Mouse (Mus musculus): ENCODE measurements around the gene Minos1. TPM values are rescaled to one million over a fixed set of nuclear protein-coding genes. Genes with fewer than 3 reads are reported as not detected.

The Minos1 gene
- polyA plus RNA-seq, 1 experiment from 2014 or later, result 389 TPM

GRCm38 (mm10) chr4:139111421-139111820 is 19.5 kb downstream of the Minos1 start:
- no peak overlapping the region for H3K27ac ChIP-seq
- DNase-seq (ENCODE audit: extremely low spot score, low spot score), result no peak
- peaks cover 39% of the 10 kb centered on the region for H3K4me1 ChIP-seq
- no peak overlapping the region for H3K4me3 ChIP-seq
- no peaks in the 10 kb centered on the region for H3K9me3 ChIP-seq
- no peaks in the 10 kb centered on the region for H3K27me3 ChIP-seq (ENCODE audit: poor library complexity, severe bottlenecking)
- WGBS, result 63% methylated on average over 3 of the region's 3 CpGs
- H3K36me3 ChIP-seq (replicated peaks), result no peaks in the 10 kb centered on the region; the same call in 1 of the 2 replicates

- Histone ChIP-seq H3K27ac (no peak overlapping the region), H3K36me3 (replicated peaks) (no peaks in the 10 kb centered on the region; the same call in 1 of the 2 replicates), H3K9me3 (no peaks in the 10 kb centered on the region), H3K27me3 (ENCODE audit: poor library complexity, severe bottlenecking) (no peaks in the 10 kb centered on the region), H3K4me3 (no peak overlapping the region), H3K4me1 (peaks cover 34% of the 10 kb centered on the region)
- 83% methylated on average over 3 of the region's 3 CpGs for WGBS
- no peak for DNase-seq (ENCODE audit: extremely low spot score, low spot score)
Measured at GRCm38 (mm10) chr4:139110858-139111257, 20.1 kb downstream of the Minos1 start.

- Histone ChIP-seq H3K4me3 (no peak overlapping the region), H3K36me3 (replicated peaks) (peaks cover 38% of the 10 kb centered on the region), H3K9me3 (no peaks in the 10 kb centered on the region), H3K27me3 (ENCODE audit: poor library complexity, severe bottlenecking) (no peaks in the 10 kb centered on the region), H3K4me1 (peaks cover under 1% of the 10 kb centered on the region; the same call in 1 of the 2 replicates), H3K27ac (no peak overlapping the region)
- no peak for DNase-seq (ENCODE audit: extremely low spot score, low spot score)
- 97% methylated on average over 1 of the region's 1 CpGs for WGBS
Measured at GRCm38 (mm10) chr4:139105453-139105852, 25.5 kb downstream of the Minos1 start.

DNA sequence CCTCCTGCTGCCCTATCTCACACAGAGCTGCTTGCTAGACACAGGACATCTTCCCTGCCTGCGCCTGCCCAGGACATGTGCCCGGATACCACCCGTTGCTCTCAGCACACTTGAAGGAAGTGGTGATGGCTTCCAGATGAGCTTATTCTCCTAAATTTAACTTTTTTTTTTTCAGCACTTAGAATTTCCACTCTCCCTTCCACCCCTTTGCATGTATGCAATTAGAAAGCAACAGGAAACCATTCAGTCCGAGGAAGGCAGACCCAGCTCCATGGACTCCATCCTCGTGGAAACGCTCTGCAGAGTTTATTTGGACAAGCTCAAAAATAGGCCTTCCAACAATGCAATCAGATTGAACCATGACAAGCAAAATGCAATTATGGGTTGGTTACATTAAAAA is 29.4 kb downstream of the Minos1 start:
- no peaks in the 10 kb centered on the region for H3K27me3 ChIP-seq (ENCODE audit: poor library complexity, severe bottlenecking)
- no peak overlapping the region for H3K4me3 ChIP-seq
- 90% methylated on average over 6 of the region's 6 CpGs for WGBS
- no peak for DNase-seq (ENCODE audit: extremely low spot score, low spot score)
- no peaks in the 10 kb centered on the region for H3K4me1 ChIP-seq
- peaks cover 38% of the 10 kb centered on the region for H3K36me3 ChIP-seq (replicated peaks)
- no peaks in the 10 kb centered on the region for H3K9me3 ChIP-seq
- H3K27ac ChIP-seq, result no peak overlapping the region

DNA sequence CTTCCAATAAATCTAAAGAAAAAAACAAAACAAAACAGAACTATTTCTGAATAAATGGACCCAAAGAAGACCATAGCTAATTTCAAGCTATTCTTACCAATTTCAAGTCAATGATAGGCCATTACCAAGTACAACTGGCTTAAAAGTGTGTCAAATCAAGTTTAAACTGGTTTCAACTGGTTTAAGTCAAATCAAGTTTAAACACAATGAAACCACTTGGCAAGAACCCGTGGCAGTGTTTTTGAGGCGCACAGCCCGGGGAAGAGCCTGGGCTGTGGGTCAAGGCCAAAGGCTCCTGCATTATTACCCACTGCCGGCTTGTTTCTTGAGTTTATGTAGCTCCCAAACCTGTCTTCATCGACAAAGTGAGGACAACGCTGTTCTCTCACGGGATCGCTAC is 30.6 kb downstream of the Minos1 start:
- Histone ChIP-seq H3K9me3 (peaks cover 1% of the 10 kb centered on the region; the same call in 1 of the 2 replicates), H3K36me3 (replicated peaks) (peaks cover 38% of the 10 kb centered on the region), H3K4me1 (no peaks in the 10 kb centered on the region), H3K27ac (no peak overlapping the region), H3K27me3 (ENCODE audit: poor library complexity, severe bottlenecking) (peaks cover under 1% of the 10 kb centered on the region; the same call in 1 of the 2 replicates), H3K4me3 (no peak overlapping the region)
- 95% methylated on average over 8 of the region's 8 CpGs for WGBS
- no peak for DNase-seq (ENCODE audit: extremely low spot score, low spot score)

GRCm38 (mm10) chr4:139096201-139096600 is 34.7 kb downstream of the Minos1 start:
- Histone ChIP-seq H3K36me3 (replicated peaks) (peaks cover 3% of the 10 kb centered on the region), H3K27ac (no peak overlapping the region), H3K4me1 (peaks cover 22% of the 10 kb centered on the region), H3K4me3 (no peak overlapping the region), H3K9me3 (peaks cover 11% of the 10 kb centered on the region; the same call in 1 of the 2 replicates), H3K27me3 (ENCODE audit: poor library complexity, severe bottlenecking) (peaks cover 41% of the 10 kb centered on the region)
- WGBS, result 74% methylated on average over 5 of the region's 5 CpGs
- DNase-seq (ENCODE audit: extremely low spot score, low spot score), result no peak

GRCm38 (mm10) chr4:139095406-139095805 is 35.5 kb downstream of the Minos1 start:
- WGBS, result 57% methylated on average over 1 of the region's 1 CpGs
- DNase-seq (ENCODE audit: extremely low spot score, low spot score), result no peak
- H3K4me1 ChIP-seq, result peaks cover 30% of the 10 kb centered on the region
- peaks cover 49% of the 10 kb centered on the region for H3K27me3 ChIP-seq (ENCODE audit: poor library complexity, severe bottlenecking)
- H3K36me3 ChIP-seq (replicated peaks), result no peaks in the 10 kb centered on the region
- no peak overlapping the region for H3K4me3 ChIP-seq
- H3K9me3 ChIP-seq, result peaks cover 11% of the 10 kb centered on the region; the same call in 1 of the 2 replicates
- no peak overlapping the region for H3K27ac ChIP-seq

GRCm38 (mm10) chr4:139093196-139093530 is 37.8 kb downstream of the Minos1 start:
- no peaks in the 10 kb centered on the region for H3K36me3 ChIP-seq (replicated peaks)
- DNase-seq (ENCODE audit: extremely low spot score, low spot score), result no peak
- 20% methylated on average over 13 of the region's 13 CpGs for WGBS
- H3K27ac ChIP-seq, result peak overlapping the region; percentile 80
- peaks cover 38% of the 10 kb centered on the region for H3K4me1 ChIP-seq
- H3K9me3 ChIP-seq, result peaks cover 11% of the 10 kb centered on the region; the same call in 1 of the 2 replicates
- H3K4me3 ChIP-seq, result peak overlapping the region; percentile 60
- peaks cover 70% of the 10 kb centered on the region for H3K27me3 ChIP-seq (ENCODE audit: poor library complexity, severe bottlenecking)

GRCm38 (mm10) chr4:139092356-139093195 is 38.3 kb downstream of the Minos1 start, which contains the start of gene Nbl1:
Nbl1 (minus strand) TSS chr4:139092993.
- H3K27me3 ChIP-seq (ENCODE audit: poor library complexity, severe bottlenecking), result peaks cover 76% of the 10 kb centered on the region
- peaks cover 11% of the 10 kb centered on the region; the same call in 1 of the 2 replicates for H3K9me3 ChIP-seq
- WGBS, result 1% methylated on average over 69 of the region's 105 CpGs
- H3K36me3 ChIP-seq (replicated peaks), result no peaks in the 10 kb centered on the region
- DNase-seq (ENCODE audit: extremely low spot score, low spot score), result no peak
- peak within 1 kb of the TSS; percentile 80 for H3K27ac ChIP-seq
- H3K4me3 ChIP-seq, result peak within 1 kb of the TSS; percentile 60
- H3K4me1 ChIP-seq, result peaks cover 38% of the 10 kb centered on the region

GRCm38 (mm10) chr4:139091478-139092355 is 39.2 kb downstream of the Minos1 start:
- Histone ChIP-seq H3K27me3 (ENCODE audit: poor library complexity, severe bottlenecking) (peaks cover 83% of the 10 kb centered on the region), H3K9me3 (peaks cover 11% of the 10 kb centered on the region; the same call in 1 of the 2 replicates)
- WGBS, result 3% methylated on average over 28 of the region's 28 CpGs

GRCm38 (mm10) chr4:139091066-139091465 is 39.8 kb downstream of the Minos1 start:
- peaks cover 38% of the 10 kb centered on the region for H3K4me1 ChIP-seq
- H3K36me3 ChIP-seq (replicated peaks), result no peaks in the 10 kb centered on the region
- no peak for DNase-seq (ENCODE audit: extremely low spot score, low spot score)
- 32% methylated on average over 7 of the region's 7 CpGs for WGBS
- H3K27ac ChIP-seq, result peak overlapping the region; percentile 80; the same call in 1 of the 2 replicates
- H3K4me3 ChIP-seq, result peak overlapping the region; percentile 60
- H3K27me3 ChIP-seq (ENCODE audit: poor library complexity, severe bottlenecking), result peaks cover 83% of the 10 kb centered on the region
- H3K9me3 ChIP-seq, result peaks cover 11% of the 10 kb centered on the region; the same call in 1 of the 2 replicates

More at GRCm38 (mm10) chr4:139091478-139092355, 39.2 kb downstream of the Minos1 start:
- peak overlapping the region; percentile 80 for H3K27ac ChIP-seq
- no peaks in the 10 kb centered on the region for H3K36me3 ChIP-seq (replicated peaks)
- H3K4me1 ChIP-seq, result peaks cover 38% of the 10 kb centered on the region
- DNase-seq (ENCODE audit: extremely low spot score, low spot score), result peak; percentile 48
- peak overlapping the region; percentile 60 for H3K4me3 ChIP-seq

DNA sequence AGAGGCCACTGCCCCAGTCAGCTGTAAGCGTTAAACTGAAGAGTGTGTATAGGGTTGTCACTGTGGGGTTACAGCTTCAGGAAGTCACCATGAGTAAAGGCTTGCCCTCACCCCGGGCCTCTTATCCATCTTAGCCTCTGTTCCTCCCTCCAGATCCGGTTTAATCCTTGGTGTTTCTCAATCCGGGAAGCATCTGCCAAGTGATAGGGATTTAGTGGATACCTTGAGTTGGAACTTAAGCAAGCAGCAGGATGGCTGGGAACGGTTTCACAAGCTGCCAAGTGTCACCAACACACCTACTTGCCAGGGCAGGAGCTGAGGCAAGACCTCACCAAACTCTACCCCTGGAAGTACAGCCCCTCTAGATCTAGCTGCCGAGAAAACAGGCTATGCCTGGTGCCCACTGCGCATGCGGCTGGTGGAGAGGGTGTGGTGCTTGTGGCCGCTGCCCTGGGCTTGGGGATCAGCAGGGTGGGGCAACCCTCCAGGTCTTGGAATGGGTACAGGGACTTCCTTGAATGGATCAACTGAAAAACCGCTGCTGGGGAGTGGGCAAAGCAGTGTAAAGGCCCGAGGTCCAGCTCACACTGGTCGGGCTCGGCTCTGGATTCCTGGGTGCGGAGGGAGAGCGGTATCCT is 40.5 kb downstream of the Minos1 start:
- Histone ChIP-seq H3K36me3 (replicated peaks) (no peaks in the 10 kb centered on the region), H3K27me3 (ENCODE audit: poor library complexity, severe bottlenecking) (peaks cover 88% of the 10 kb centered on the region), H3K4me1 (peaks cover 38% of the 10 kb centered on the region), H3K4me3 (no peak overlapping the region; the same call in 1 of the 2 replicates), H3K9me3 (peaks cover 11% of the 10 kb centered on the region; the same call in 1 of the 2 replicates), H3K27ac (no peak overlapping the region)
- WGBS, result 71% methylated on average over 15 of the region's 15 CpGs
- no peak for DNase-seq (ENCODE audit: extremely low spot score, low spot score)

Measured in forebrain, embryonic 10.5 days (tissue).